Mouse (Mus musculus): ENCODE measurements around the gene Lyl1. TPM values are rescaled to one million over a fixed set of nuclear protein-coding genes. Genes with fewer than 3 reads are reported as not detected.
"Not testable (repeated sequence)": the region's sequence is repeated elsewhere in the genome, so short reads cannot be mapped to it uniquely, and the experiment has no call there.

The Lyl1 gene
- total RNA-seq, 2 experiments from 2014 or later: 4.2 to 4.5 TPM

- DNase-seq (ENCODE audit: low spot score): peak; percentile 61
- intact Hi-C loops (cut with DNase I): loop anchor here (5.0 kb wide), 1 partner anchor 313 kb away; the partner anchor contains the start of gene Junb
These were observed 36.5 kb upstream of the Lyl1 start for GRCm38 (mm10) chr8:84664566-84665384.

GRCm38 (mm10) chr8:84665385-84665893 is 35.8 kb upstream of the Lyl1 start:
- intact Hi-C loops (cut with DNase I): no loop called here
- no peak for DNase-seq (ENCODE audit: low spot score)

GRCm38 (mm10) chr8:84668081-84668480 is 33.2 kb upstream of the Lyl1 start:
- no peak for DNase-seq (ENCODE audit: low spot score)
- intact Hi-C loops (cut with DNase I): no loop called here

GRCm38 (mm10) chr8:84668731-84669485 is 32.3 kb upstream of the Lyl1 start:
- no peak for DNase-seq (ENCODE audit: low spot score)
- intact Hi-C loops (cut with DNase I): no loop called here

- DNase-seq (ENCODE audit: low spot score); intact Hi-C loops (cut with DNase I): not testable (repeated sequence)
These were observed 30.8 kb upstream of the Lyl1 start for GRCm38 (mm10) chr8:84670295-84671006.

GRCm38 (mm10) chr8:84677305-84677704 is 24.0 kb upstream of the Lyl1 start:
- intact Hi-C loops (cut with DNase I): no loop called here
- no peak for DNase-seq (ENCODE audit: low spot score)

- no peak for DNase-seq (ENCODE audit: low spot score)
- intact Hi-C loops (cut with DNase I): no loop called here
These were observed 19.8 kb upstream of the Lyl1 start for GRCm38 (mm10) chr8:84681476-84681875.

GRCm38 (mm10) chr8:84682257-84682656 is 19.0 kb upstream of the Lyl1 start:
- intact Hi-C loops (cut with DNase I): no loop called here
- DNase-seq (ENCODE audit: low spot score): no peak

GRCm38 (mm10) chr8:84684537-84684936 is 16.7 kb upstream of the Lyl1 start:
- no peak for DNase-seq (ENCODE audit: low spot score)
- intact Hi-C loops (cut with DNase I): no loop called here

- intact Hi-C loops (cut with DNase I): loop anchor here (2.0 to 5.0 kb wide), 2 partner anchors 20 to 49 kb away; no protein-coding TSS in a partner anchor
These were observed 14.9 kb upstream of the Lyl1 start, which contains the start of gene Trmt1 for GRCm38 (mm10) chr8:84686191-84687002. Trmt1 (plus strand) TSS chr8:84686307.

GRCm38 (mm10) chr8:84687003-84687704 is 14.1 kb upstream of the Lyl1 start:
- intact Hi-C loops (cut with DNase I): loop anchor here (2.0 to 5.0 kb wide), 2 partner anchors 20 to 50 kb away; no protein-coding TSS in a partner anchor
- no peak for DNase-seq (ENCODE audit: low spot score)

More at GRCm38 (mm10) chr8:84686191-84687002, 14.9 kb upstream of the Lyl1 start, which contains the start of gene Trmt1:
- no peak for DNase-seq (ENCODE audit: low spot score)

GRCm38 (mm10) chr8:84687705-84688100 is 13.6 kb upstream of the Lyl1 start, which contains the start of gene Nacc1:
Nacc1 (minus strand) TSS chr8:84687862.
- intact Hi-C loops (cut with DNase I): loop anchor here (2.0 to 5.0 kb wide), 2 partner anchors 21 to 50 kb away; no protein-coding TSS in a partner anchor
- peak; percentile 71 for DNase-seq (ENCODE audit: low spot score)

- intact Hi-C loops (cut with DNase I): loop anchor here (5.0 kb wide), 1 partner anchor 52 kb away; no protein-coding TSS in a partner anchor
- DNase-seq (ENCODE audit: low spot score): peak; percentile 78
These were observed 12.0 kb upstream of the Lyl1 start for GRCm38 (mm10) chr8:84689091-84689915.

GRCm38 (mm10) chr8:84693332-84693731 is 7.9 kb upstream of the Lyl1 start:
- DNase-seq (ENCODE audit: low spot score): no peak
- intact Hi-C loops (cut with DNase I): no loop called here

GRCm38 (mm10) chr8:84695140-84695539 is 6.1 kb upstream of the Lyl1 start:
- intact Hi-C loops (cut with DNase I): no loop called here
- no peak for DNase-seq (ENCODE audit: low spot score)

GRCm38 (mm10) chr8:84697166-84698130 is 3.8 kb upstream of the Lyl1 start:
- intact Hi-C loops (cut with DNase I): no loop called here
- DNase-seq (ENCODE audit: low spot score): peak; percentile 10

Data from heart, postnatal 25 days (tissue).